Mouse (Mus musculus) neural tube, embryonic 12.5 days (tissue): ENCODE results near the gene Rnf135. TPM values are rescaled to one million over a fixed set of nuclear protein-coding genes. Genes with fewer than 3 reads are reported as not detected.
"Not testable (repeated sequence)": the region's sequence is repeated elsewhere in the genome, so short reads cannot be mapped to it uniquely, and the experiment has no call there.

Experiments
- ATAC-seq: fragments of 200-750 bp; cut with Nextera tagmentation; 2 replicates; pipeline ENCODE4 v1.8.0; 2017; ENCODE audit warnings: low read depth, mild to moderate bottlenecking, moderate TSS enrichment, moderate library complexity; ENCODE audit not compliant: low FRiP score
- H3K27ac ChIP-seq: fragments of 300-500 bp; sonication (generic); 2 replicates; pipeline ENCODE4 v1.5.1; 2016
- H3K27me3 ChIP-seq: fragments of 300-500 bp; sonication (generic); replicated peaks from 2 replicates; pipeline ENCODE4 v1.6.1; 2016; ENCODE audit warnings: mild to moderate bottlenecking
- H3K36me3 ChIP-seq: fragments of 300-500 bp; sonication (generic); 2 replicates; pipeline ENCODE4 v1.6.1; 2016; ENCODE audit warnings: mild to moderate bottlenecking
- H3K4me1 ChIP-seq: fragments of 300-500 bp; sonication (generic); 2 replicates; pipeline ENCODE4 v1.6.1; 2016
- H3K4me2 ChIP-seq: fragments of 300-500 bp; sonication (generic); replicated peaks from 2 replicates; pipeline ENCODE4 v1.6.1; 2016; ENCODE audit warnings: mild to moderate bottlenecking
- H3K4me3 ChIP-seq: fragments of 300-500 bp; sonication (generic); 2 replicates; pipeline ENCODE4 v1.5.1; 2016
- H3K9ac ChIP-seq: fragments of 300-500 bp; sonication (generic); 2 replicates; pipeline ENCODE4 v1.6.1; 2016; ENCODE audit warnings: mild to moderate bottlenecking
- H3K9me3 ChIP-seq: fragments of 300-500 bp; sonication (generic); 2 replicates; pipeline ENCODE4 v1.6.1; 2016; ENCODE audit warnings: mild to moderate bottlenecking
- WGBS: fragments of 180-500 bp; shearing (Covaris S2); methylation state at CpG from one replicate; pipeline ENCODE4 v1.1.7; 2016; 5-methylcytosine and 5-hydroxymethylcytosine counted together
- polyA plus RNA-seq: library from polyadenylated mRNA; unstranded; fragments of >200 nt; fragmentation: Nextera tagmentation; extraction: Ambion mirVana; gene quantifications from 2 replicates; pipeline ENCODE4 v1.2.1, GENCODE M21; 2016

Rnf135 gene
- polyA plus RNA-seq, 1 experiment from 2014 or later = 3.0 TPM

- H3K36me3 ChIP-seq = no peaks in the 10 kb centered on the region
- no peak overlapping the region for H3K9ac ChIP-seq
- no peak overlapping the region for H3K4me3 ChIP-seq
- no peaks in the 10 kb centered on the region for H3K27me3 ChIP-seq
- 59% methylated on average over 2 of the region's 2 CpGs for WGBS
- H3K4me2 ChIP-seq = no peak overlapping the region
- no peaks in the 10 kb centered on the region for H3K4me1 ChIP-seq
- H3K9me3 ChIP-seq = no peaks in the 10 kb centered on the region
- no peak for ATAC-seq
- H3K27ac ChIP-seq = no peak overlapping the region
Observed at GRCm38 (mm10) chr11:80164224-80164623, 19.4 kb upstream of the Rnf135 start.

GRCm38 (mm10) chr11:80168121-80168520, 15.5 kb upstream of the Rnf135 start:
- no peaks in the 10 kb centered on the region for H3K36me3 ChIP-seq
- no peak overlapping the region for H3K27ac ChIP-seq
- no peaks in the 10 kb centered on the region for H3K4me1 ChIP-seq
- no peak overlapping the region for H3K4me2 ChIP-seq
- no peak for ATAC-seq
- WGBS = 91% methylated on average over 9 of the region's 9 CpGs
- H3K27me3 ChIP-seq = no peaks in the 10 kb centered on the region
- no peak overlapping the region for H3K9ac ChIP-seq
- H3K9me3 ChIP-seq = no peaks in the 10 kb centered on the region
- no peak overlapping the region for H3K4me3 ChIP-seq

- Histone ChIP-seq H3K27me3 (no peaks in the 10 kb centered on the region), H3K4me3 (no peak overlapping the region), H3K9me3 (no peaks in the 10 kb centered on the region), H3K4me1 (no peaks in the 10 kb centered on the region), H3K9ac (no peak overlapping the region), H3K36me3 (no peaks in the 10 kb centered on the region), H3K27ac (no peak overlapping the region), H3K4me2 (no peak overlapping the region)
- ATAC-seq = no peak
- WGBS = 86% methylated on average over 4 of the region's 4 CpGs
Observed at GRCm38 (mm10) chr11:80168611-80169249, 14.9 kb upstream of the Rnf135 start.

GRCm38 (mm10) chr11:80169629-80170028, 14.0 kb upstream of the Rnf135 start:
- Histone ChIP-seq H3K9ac (no peak overlapping the region), H3K27ac (no peak overlapping the region), H3K4me1 (no peaks in the 10 kb centered on the region), H3K4me2 (no peak overlapping the region), H3K9me3 (no peaks in the 10 kb centered on the region), H3K4me3 (no peak overlapping the region), H3K27me3 (no peaks in the 10 kb centered on the region), H3K36me3 (no peaks in the 10 kb centered on the region)
- no peak for ATAC-seq
- WGBS = 87% methylated on average over 3 of the region's 3 CpGs

- no peak for ATAC-seq
- H3K9ac ChIP-seq = no peak overlapping the region
- H3K36me3 ChIP-seq = no peaks in the 10 kb centered on the region
- 70% methylated on average over 5 of the region's 5 CpGs for WGBS
- no peaks in the 10 kb centered on the region for H3K4me1 ChIP-seq
- H3K9me3 ChIP-seq = no peaks in the 10 kb centered on the region
- no peak overlapping the region for H3K4me2 ChIP-seq
- no peak overlapping the region for H3K27ac ChIP-seq
- H3K27me3 ChIP-seq = no peaks in the 10 kb centered on the region
- H3K4me3 ChIP-seq = no peak overlapping the region
Observed at GRCm38 (mm10) chr11:80170351-80170750, 13.3 kb upstream of the Rnf135 start.

- H3K9me3 ChIP-seq = no peaks in the 10 kb centered on the region
- no peak for ATAC-seq
- no peaks in the 10 kb centered on the region for H3K4me1 ChIP-seq
- no peak overlapping the region for H3K9ac ChIP-seq
- H3K27me3 ChIP-seq = peaks cover 4% of the 10 kb centered on the region; the same call in 1 of the 2 replicates
- no peak overlapping the region for H3K4me2 ChIP-seq
- H3K36me3 ChIP-seq = no peaks in the 10 kb centered on the region
- no peak overlapping the region for H3K4me3 ChIP-seq
- 74% methylated on average over 4 of the region's 4 CpGs for WGBS
- H3K27ac ChIP-seq = no peak overlapping the region
Observed at GRCm38 (mm10) chr11:80171884-80172283, 11.8 kb upstream of the Rnf135 start.

GRCm38 (mm10) chr11:80173963-80174670, 9.5 kb upstream of the Rnf135 start:
- ATAC-seq = no peak
- H3K27ac ChIP-seq = no peak overlapping the region

GRCm38 (mm10) chr11:80176911-80177895, 6.4 kb upstream of the Rnf135 start:
- Histone ChIP-seq H3K4me3 (no peak overlapping the region), H3K4me1 (no peaks in the 10 kb centered on the region), H3K9me3 (no peaks in the 10 kb centered on the region), H3K27ac (no peak overlapping the region), H3K36me3 (no peaks in the 10 kb centered on the region), H3K4me2 (no peak overlapping the region), H3K27me3 (peaks cover 4% of the 10 kb centered on the region; the same call in 1 of the 2 replicates), H3K9ac (no peak overlapping the region)
- no peak for ATAC-seq
- WGBS = 82% methylated on average over 11 of the region's 11 CpGs

More at GRCm38 (mm10) chr11:80173963-80174670, 9.5 kb upstream of the Rnf135 start:
- Histone ChIP-seq H3K27me3 (peaks cover 4% of the 10 kb centered on the region; the same call in 1 of the 2 replicates), H3K9me3 (no peaks in the 10 kb centered on the region), H3K36me3 (no peaks in the 10 kb centered on the region), H3K9ac (no peak overlapping the region), H3K4me1 (no peaks in the 10 kb centered on the region), H3K4me2 (no peak overlapping the region), H3K4me3 (no peak overlapping the region)
- WGBS = 84% methylated on average over 11 of the region's 11 CpGs

GRCm38 (mm10) chr11:80178316-80178715, 5.3 kb upstream of the Rnf135 start:
- Histone ChIP-seq H3K36me3 (no peaks in the 10 kb centered on the region), H3K4me3 (no peak overlapping the region), H3K27me3 (peaks cover 4% of the 10 kb centered on the region; the same call in 1 of the 2 replicates), H3K4me2 (no peak overlapping the region), H3K9ac (no peak overlapping the region), H3K27ac (no peak overlapping the region), H3K9me3 (no peaks in the 10 kb centered on the region), H3K4me1 (no peaks in the 10 kb centered on the region)
- WGBS = 89% methylated on average over 8 of the region's 8 CpGs
- no peak for ATAC-seq

- Histone ChIP-seq H3K27me3 (peaks cover under 1% of the 10 kb centered on the region; the same call in 1 of the 2 replicates), H3K9ac (no peak overlapping the region), H3K4me2 (no peak overlapping the region), H3K36me3 (no peaks in the 10 kb centered on the region), H3K4me1 (0 out of 2 replicates have a peak, but pooled peaks cover 5% of the 10 kb centered on the region), H3K27ac (no peak overlapping the region), H3K4me3 (no peak overlapping the region), H3K9me3 (no peaks in the 10 kb centered on the region)
- 70% methylated on average over 5 of the region's 5 CpGs for WGBS
- no peak for ATAC-seq
Observed at GRCm38 (mm10) chr11:80181021-80181749, 2.5 kb upstream of the Rnf135 start.

- Histone ChIP-seq H3K4me3 (peak overlapping the region; percentile 53), H3K4me2 (peak overlapping the region; percentile 72)
- not testable (repeated sequence) for H3K9me3 ChIP-seq, H3K9ac ChIP-seq, H3K27ac ChIP-seq, ATAC-seq, H3K36me3 ChIP-seq, H3K27me3 ChIP-seq, H3K4me1 ChIP-seq
- WGBS = 46% methylated on average over 12 of the region's 12 CpGs
Observed at GRCm38 (mm10) chr11:80183054-80183704, 472 bp upstream of the Rnf135 start.
